8 mouse cellular contexts compared by ENCODE assay signal in genomic region chr10:78399090-78399657, GRCm38 (mm10). TPM values are rescaled to one million over a fixed set of nuclear protein-coding genes. Genes with fewer than 3 reads are reported as not detected.
DNase-seq lines count a peak whose midpoint lies in the region; ATAC-seq and TF ChIP-seq lines count a peak whose summit lies in the region.

No protein-coding gene starts in this region.

- no peak for TF ChIP-seq CTCF in layer of hippocampus, adult 2 months (conservative IDR thresholded peaks at IDR 0.05)

- H3K9ac ChIP-seq in heart, embryonic 16.5 days (ENCODE audit: low read length): 0 out of 2 replicates have a peak overlapping the region, but pooled peaks have one; percentile 7
- H3K9ac ChIP-seq in forebrain, embryonic 16.5 days (replicated peaks; ENCODE audit: low read depth, low read length): no peak overlapping the region

- no peaks in the 10 kb centered on the region for H3K27me3 ChIP-seq in heart, embryonic 16.5 days (ENCODE audit: control insufficient read depth, insufficient read depth, low read length)
- no peaks in the 10 kb centered on the region for H3K27me3 ChIP-seq in limb, embryonic 10.5 days (ENCODE audit: low read depth, poor library complexity, severe bottlenecking)
- no peaks in the 10 kb centered on the region for H3K27me3 ChIP-seq in forebrain, embryonic 16.5 days (replicated peaks; ENCODE audit: control insufficient read depth, insufficient read depth, low read length)

- no peak overlapping the region for H3K4me3 ChIP-seq in layer of hippocampus, adult 2 months
- H3K4me3 ChIP-seq in heart, embryonic 16.5 days (ENCODE audit: low read length): no peak overlapping the region
- H3K4me3 ChIP-seq in limb, embryonic 10.5 days: no peak overlapping the region
- no peak overlapping the region for H3K4me3 ChIP-seq in forebrain, embryonic 16.5 days (replicated peaks; ENCODE audit: low read length)

- WGBS in heart, embryonic 16.5 days: 35% methylated on average over 17 of the region's 17 CpGs
- 49% methylated on average over 17 of the region's 17 CpGs for WGBS in limb, embryonic 10.5 days
- 41% methylated on average over 17 of the region's 17 CpGs for WGBS in forebrain, embryonic 16.5 days

- DNase-seq in layer of hippocampus, adult 2 months (ENCODE audit: low spot score in 2 of 2): peak in 1 of 2 experiments; percentile 41
- no peak for DNase-seq in layer of hippocampus, adult 9-10 months (ENCODE audit: low spot score)
- peak; percentile 74 for DNase-seq in adrenal gland, adult 2 months
- peak; percentile 48 for DNase-seq in limb, embryonic 10.5 days (ENCODE audit: low spot score)
- DNase-seq in naive thymus-derived CD4-positive, alpha-beta T cell, adult 2 months (ENCODE audit: low read depth): peak; percentile 86
- no peak for DNase-seq in testis, postnatal 14 days (ENCODE audit: low spot score)

- H3K4me2 ChIP-seq in heart, embryonic 16.5 days (ENCODE audit: low read depth, low read length): peak overlapping the region; percentile 24; the same call in 1 of the 2 replicates
- no peak overlapping the region for H3K4me2 ChIP-seq in forebrain, embryonic 16.5 days (ENCODE audit: low read length)

- H3K9me3 ChIP-seq in heart, embryonic 16.5 days (replicated peaks; ENCODE audit: control insufficient read depth, low read length): no peaks in the 10 kb centered on the region
- H3K9me3 ChIP-seq in limb, embryonic 10.5 days (replicated peaks): no peaks in the 10 kb centered on the region
- no peaks in the 10 kb centered on the region for H3K9me3 ChIP-seq in forebrain, embryonic 16.5 days (ENCODE audit: control insufficient read depth, low read length)

- H3K4me1 ChIP-seq in heart, embryonic 16.5 days (ENCODE audit: control insufficient read depth, insufficient read depth, low read length): peaks cover 17% of the 10 kb centered on the region
- H3K4me1 ChIP-seq in limb, embryonic 10.5 days: peaks cover 33% of the 10 kb centered on the region
- peaks cover 13% of the 10 kb centered on the region for H3K4me1 ChIP-seq in forebrain, embryonic 16.5 days (replicated peaks; ENCODE audit: control insufficient read depth, insufficient read depth, low read length)

- peak; percentile 68 for ATAC-seq in heart, embryonic 16.5 days (replicated peaks; ENCODE audit: extremely low read depth, insufficient read depth, low FRiP score)
- ATAC-seq in forebrain, embryonic 16.5 days: no peak

- peaks cover 39% of the 10 kb centered on the region for H3K36me3 ChIP-seq in heart, embryonic 16.5 days (ENCODE audit: control insufficient read depth, insufficient read depth)
- peaks cover 58% of the 10 kb centered on the region for H3K36me3 ChIP-seq in limb, embryonic 10.5 days
- H3K36me3 ChIP-seq in forebrain, embryonic 16.5 days (ENCODE audit: control insufficient read depth, insufficient read depth): peaks cover 32% of the 10 kb centered on the region

- peak overlapping the region; percentile 79 for H3K27ac ChIP-seq in layer of hippocampus, adult 2 months
- H3K27ac ChIP-seq in heart, embryonic 16.5 days (ENCODE audit: low read length): peak overlapping the region; percentile 66
- no peak overlapping the region for H3K27ac ChIP-seq in limb, embryonic 10.5 days
- no peak overlapping the region for H3K27ac ChIP-seq in forebrain, embryonic 16.5 days (ENCODE audit: low read length)

RNA-seq across cellular contexts. Expression of gene Rrp1, which starts 13.7 kb away (rescaled TPM):
- 100 to 1,000 TPM; 352 to 358 TPM for total RNA-seq in layer of hippocampus, adult 2 months (2021)
- 100 to 1,000 TPM; 234 to 244 TPM for total RNA-seq in adrenal gland, adult 2 months (2021)
- 52.6 and 73.7 TPM in 2 replicates for polyA plus RNA-seq in adrenal gland, adult 2 months (2012; rRNA removed)
- polyA plus RNA-seq in heart, embryonic 16.5 days (2015; fragmentation: Nextera tagmentation; extraction: Ambion mirVana): 244 and 285 TPM in 2 replicates
- 355 and 359 TPM in 2 replicates for polyA plus RNA-seq in limb, embryonic 10.5 days (2016; fragmentation: Nextera tagmentation; extraction: Ambion mirVana)
- polyA plus RNA-seq in forebrain, embryonic 16.5 days (2015; fragmentation: Nextera tagmentation; extraction: Ambion mirVana): 436 and 438 TPM in 2 replicates

RNA-seq across cellular contexts. Expression of gene Cstb, which starts 26.3 kb away (rescaled TPM):
- 10 to 100 TPM; 29.9 to 34.9 TPM for total RNA-seq in layer of hippocampus, adult 2 months (2021)
- 100 to 1,000 TPM; 380 to 402 TPM for total RNA-seq in adrenal gland, adult 2 months (2021)
- 67.7 and 81.7 TPM in 2 replicates for polyA plus RNA-seq in adrenal gland, adult 2 months (2012; rRNA removed)
- polyA plus RNA-seq in heart, embryonic 16.5 days (2015; fragmentation: Nextera tagmentation; extraction: Ambion mirVana): 148 and 222 TPM in 2 replicates
- polyA plus RNA-seq in limb, embryonic 10.5 days (2016; fragmentation: Nextera tagmentation; extraction: Ambion mirVana): 148 and 152 TPM in 2 replicates
- 96.6 and 117 TPM in 2 replicates for polyA plus RNA-seq in forebrain, embryonic 16.5 days (2015; fragmentation: Nextera tagmentation; extraction: Ambion mirVana)

RNA-seq across cellular contexts. Expression of gene Agpat3, which starts 46.9 kb away (rescaled TPM):
- 100 to 1,000 TPM; 207 to 216 TPM for total RNA-seq in layer of hippocampus, adult 2 months (2021)
- total RNA-seq in adrenal gland, adult 2 months (2021): 100 to 1,000 TPM; 346 to 422 TPM
- polyA plus RNA-seq in adrenal gland, adult 2 months (2012; rRNA removed): 543 and 654 TPM in 2 replicates
- 56.6 and 69.5 TPM in 2 replicates for polyA plus RNA-seq in heart, embryonic 16.5 days (2015; fragmentation: Nextera tagmentation; extraction: Ambion mirVana)
- 38.7 and 38.8 TPM in 2 replicates for polyA plus RNA-seq in limb, embryonic 10.5 days (2016; fragmentation: Nextera tagmentation; extraction: Ambion mirVana)
- polyA plus RNA-seq in forebrain, embryonic 16.5 days (2015; fragmentation: Nextera tagmentation; extraction: Ambion mirVana): 71.2 and 78.2 TPM in 2 replicates

Comparison
In these comparisons a context has a peak if more than half of its experiments do, and no peak if none do; other contexts are left out.
1. DNase-seq: peak in adrenal gland, adult 2 months (single experiment), limb, embryonic 10.5 days (single experiment) and naive thymus-derived CD4-positive, alpha-beta T cell, adult 2 months (single experiment); none in layer of hippocampus, adult 9-10 months (single experiment) and testis, postnatal 14 days (single experiment).
2. H3K27ac ChIP-seq: peak in layer of hippocampus, adult 2 months (single experiment) and heart, embryonic 16.5 days (single experiment); none in limb, embryonic 10.5 days (single experiment) and forebrain, embryonic 16.5 days (single experiment).